Mouse (Mus musculus) CH12.LX (cell line): ENCODE measurements around the gene Polk. TPM values are rescaled to one million over a fixed set of nuclear protein-coding genes. Genes with fewer than 3 reads are reported as not detected.

Source experiments
- DNase-seq: peaks from one replicate; pipeline ENCODE4 v3.0.0-alpha.2; 2013; ENCODE audit errors: extremely low read depth
- H3K27ac ChIP-seq: 2 replicates; pipeline ENCODE4 v1.5.1; 2012; ENCODE audit warnings: low read depth, mild to moderate bottlenecking, control low read depth, moderate library complexity; ENCODE audit not compliant: insufficient read depth
- H3K27me3 ChIP-seq: replicated peaks from 2 replicates; pipeline ENCODE3; 2012; ENCODE audit warnings: inconsistent platforms
- H3K36me3 ChIP-seq, 2 experiments: replicated peaks in 1 of 2; 2 replicates each; pipeline versions ENCODE3 to v1.6.1; 2012; ENCODE audit warnings: inconsistent platforms in 1 of 2, low read length in 1 of 2, mild to moderate bottlenecking in 1 of 2, mixed read lengths in 1 of 2, moderate library complexity in 1 of 2; ENCODE audit not compliant: control insufficient read depth in 1 of 2, insufficient read depth in 1 of 2
- H3K4me1 ChIP-seq, 2 experiments: 2 replicates each; pipeline ENCODE4 v1.6.1; 2012; ENCODE audit warnings: inconsistent platforms in 1 of 2, moderate library complexity in 1 of 2; ENCODE audit not compliant: insufficient read depth in 2 of 2, control insufficient read depth in 1 of 2
- H3K4me2 ChIP-seq: 2 replicates; pipeline ENCODE4 v1.6.1; 2012; ENCODE audit warnings: low read depth, mild to moderate bottlenecking, control low read depth; ENCODE audit not compliant: poor library complexity, insufficient read depth, severe bottlenecking
- H3K4me3 ChIP-seq, 3 experiments: fragments of 150-350 bp in 1 of 3; sonication (generic) in 1 of 3; replicated peaks in 1 of 3; 2 replicates each; pipeline versions ENCODE3 to v1.5.1; 2011 to 2012; ENCODE audit warnings: low read depth in 2 of 3, low read length in 2 of 3, mild to moderate bottlenecking in 2 of 3, moderate library complexity in 2 of 3, control low read depth in 1 of 3, improper control_type of control experiment in 1 of 3, inconsistent platforms in 1 of 3, mixed read lengths in 1 of 3; ENCODE audit not compliant: poor library complexity in 1 of 3
- H3K79me2 ChIP-seq: replicated peaks from 2 replicates; pipeline ENCODE4 v1.6.1; 2012; ENCODE audit warnings: mild to moderate bottlenecking, moderate library complexity; ENCODE audit not compliant: control insufficient read depth, poor library complexity, insufficient read depth, severe bottlenecking; ENCODE audit errors: extremely low read depth
- H3K9ac ChIP-seq: 2 replicates; pipeline ENCODE4 v1.6.1; 2012; ENCODE audit warnings: low read depth, mild to moderate bottlenecking, control low read depth, moderate library complexity; ENCODE audit not compliant: insufficient read depth
- H3K9me3 ChIP-seq: replicated peaks from 2 replicates; pipeline ENCODE3; 2012; ENCODE audit warnings: low read length, inconsistent platforms, mixed read lengths
- CHD1 ChIP-seq: IDR thresholded peaks from 2 replicates; pipeline ENCODE4 v1.6.1; 2012; ENCODE audit warnings: low read depth, low read length, improper control_type of control experiment, inconsistent platforms
- CTCF ChIP-seq, 2 experiments: IDR thresholded peaks in 1 of 2; conservative IDR thresholded peaks in 1 of 2; 2 replicates each; pipeline ENCODE4 v1.5.1; 2011 to 2012; ENCODE audit warnings: low read depth in 2 of 2, low read length in 2 of 2, improper control_type of control experiment in 1 of 2, inconsistent platforms in 1 of 2, mild to moderate bottlenecking in 1 of 2, moderate library complexity in 1 of 2
- E2F4 ChIP-seq: IDR thresholded peaks from 2 replicates; pipeline ENCODE4 v1.6.1; 2011; ENCODE audit warnings: low read depth, low read length, improper control_type of control experiment; ENCODE audit not compliant: insufficient replicate concordance
- ETS1 ChIP-seq: conservative IDR thresholded peaks from 2 replicates; pipeline ENCODE4 v1.6.1; 2012; ENCODE audit warnings: low read depth, mild to moderate bottlenecking, inconsistent platforms, low read length, improper control_type of control experiment, moderate library complexity
- HCFC1 ChIP-seq: IDR thresholded peaks from 2 replicates; pipeline ENCODE4 v1.6.1; 2012; ENCODE audit warnings: low read depth, mild to moderate bottlenecking, inconsistent platforms, low read length, improper control_type of control experiment
- IRF4 ChIP-seq: IDR thresholded peaks from 2 replicates; pipeline ENCODE4 v1.6.1; 2014; ENCODE audit warnings: low read depth, mild to moderate bottlenecking, inconsistent platforms, low read length, improper control_type of control experiment
- JUN ChIP-seq: IDR thresholded peaks from 2 replicates; pipeline ENCODE4 v1.6.1; 2011; ENCODE audit warnings: low read depth, mild to moderate bottlenecking, low read length, improper control_type of control experiment, moderate library complexity; ENCODE audit not compliant: insufficient read depth
- JUND ChIP-seq: conservative IDR thresholded peaks from 2 replicates; pipeline ENCODE4 v1.6.1; 2011; ENCODE audit warnings: low read depth, low read length, improper control_type of control experiment
- MAFK ChIP-seq: IDR thresholded peaks from 2 replicates; pipeline ENCODE4 v1.6.1; 2011; ENCODE audit warnings: low read length, improper control_type of control experiment; ENCODE audit not compliant: insufficient replicate concordance
- MAZ ChIP-seq: IDR thresholded peaks from 2 replicates; pipeline ENCODE4 v1.6.1; 2012; ENCODE audit warnings: low read depth, mild to moderate bottlenecking, inconsistent platforms, low read length, improper control_type of control experiment, moderate library complexity
- MXI1 ChIP-seq: IDR thresholded peaks from 2 replicates; pipeline ENCODE4 v1.6.1; 2011; ENCODE audit warnings: mild to moderate bottlenecking, low read depth, low read length, improper control_type of control experiment
- MYC ChIP-seq: IDR thresholded peaks from 2 replicates; pipeline ENCODE4 v1.6.1; 2011; ENCODE audit warnings: low read depth, mild to moderate bottlenecking, improper control_type of control experiment, low read length
- NELFE ChIP-seq: IDR thresholded peaks from 2 replicates; pipeline ENCODE4 v1.6.1; 2011; ENCODE audit warnings: low read depth, low read length, improper control_type of control experiment
- NRF1 ChIP-seq: IDR thresholded peaks from 2 replicates; pipeline ENCODE4 v1.6.1; 2014; ENCODE audit warnings: low read depth, mild to moderate bottlenecking, inconsistent platforms, low read length, improper control_type of control experiment, moderate library complexity
- PAX5 ChIP-seq: IDR thresholded peaks from 2 replicates; pipeline ENCODE4 v1.6.1; 2012; ENCODE audit warnings: low read length, inconsistent platforms, mixed read lengths
- POLR2AphosphoS2 ChIP-seq: IDR thresholded peaks from 2 replicates; pipeline ENCODE4 v1.6.1; 2011; ENCODE audit warnings: low read depth, low read length, improper control_type of control experiment
- TBP ChIP-seq: conservative IDR thresholded peaks from 2 replicates; pipeline ENCODE4 v1.6.1; 2011; ENCODE audit warnings: low read depth, low read length, improper control_type of control experiment
- TCF12 ChIP-seq: IDR thresholded peaks from 2 replicates; pipeline ENCODE4 v1.6.1; 2014; ENCODE audit warnings: low read depth, mild to moderate bottlenecking, inconsistent platforms, low read length, improper control_type of control experiment
- UBTF ChIP-seq: IDR thresholded peaks from 2 replicates; pipeline ENCODE4 v1.6.1; 2012; ENCODE audit warnings: low read depth, mild to moderate bottlenecking, inconsistent platforms, low read length, improper control_type of control experiment, moderate library complexity
- USF1 ChIP-seq: IDR thresholded peaks from 2 replicates; pipeline ENCODE4 v1.6.1; 2014; ENCODE audit warnings: low read depth, mild to moderate bottlenecking, inconsistent platforms, low read length, improper control_type of control experiment
- USF2 ChIP-seq: conservative IDR thresholded peaks from 2 replicates; pipeline ENCODE4 v1.6.1; 2011; ENCODE audit warnings: low read depth, low read length, improper control_type of control experiment
- ZC3H11A ChIP-seq: IDR thresholded peaks from 2 replicates; pipeline ENCODE4 v1.6.1; 2012; ENCODE audit warnings: low read depth, mild to moderate bottlenecking, inconsistent platforms, low read length, improper control_type of control experiment
- ZMIZ1 ChIP-seq: IDR thresholded peaks from 2 replicates; pipeline ENCODE4 v1.6.1; 2012; ENCODE audit warnings: low read depth, mild to moderate bottlenecking, inconsistent platforms, low read length, improper control_type of control experiment
- dilution Hi-C: fragments of 300-500 bp; cut with MboI; formaldehyde crosslinking; loops from 2 replicates; pipeline ENCODE4 v1.14.3; 2020; ENCODE audit warnings: low sequenced_read_pairs; ENCODE audit not compliant: extremely low pct_unique_long_range_greater_than_20kb, extremely low pct_ligation_motif_present
- in situ Hi-C: fragments of 300-500 bp; cut with MboI; formaldehyde crosslinking; loops from 3 replicates; pipeline ENCODE4 v1.14.3; 2019; ENCODE audit warnings: low sequenced_read_pairs, low pct_ligation_motif_present, low pct_unique_long_range_greater_than_20kb, mixed read lengths
- polyA plus RNA-seq: library from polyadenylated mRNA; unstranded; fragments of >175 nt; gene quantifications from 2 replicates; pipeline ENCODE4 v1.2.1, GENCODE M21; 2012; ENCODE audit warnings: low read depth; ENCODE audit not compliant: insufficient read length
- total RNA-seq, 2 experiments: library from RNA; depleted of rRNA; stranded (reverse); fragments of 300-350 nt in 1 of 2; fragments of >200 nt in 1 of 2; gene quantifications; 2 replicates each; pipeline ENCODE4 v1.2.3; 2012 to 2014

The Polk gene
- total and polyA plus RNA-seq, 3 experiments = 10.4 to 12.9 (median 10.5) TPM

- TF ChIP-seq USF1 (no peak), NELFE (no peak), TBP (no peak), HCFC1 (no peak), TCF12 (no peak), CTCF (conservative IDR thresholded peaks at IDR 0.05 in 1 of 2, IDR thresholded peaks at IDR 0.05 in 1 of 2; ENCODE audit: low read depth in 2 of 2, low read length in 2 of 2) (no peak), JUND (no peak), POLR2AphosphoS2 (no peak), IRF4 (no peak), E2F4 (no peak), PAX5 (no peak), MXI1 (no peak), CHD1 (no peak), JUN (no peak), MAZ (no peak), MAFK (no peak), ZMIZ1 (no peak), UBTF (no peak), MYC (no peak)
Measured at GRCm38 (mm10) chr13:96555099-96555498, 12.7 kb upstream of the Polk start.

DNA sequence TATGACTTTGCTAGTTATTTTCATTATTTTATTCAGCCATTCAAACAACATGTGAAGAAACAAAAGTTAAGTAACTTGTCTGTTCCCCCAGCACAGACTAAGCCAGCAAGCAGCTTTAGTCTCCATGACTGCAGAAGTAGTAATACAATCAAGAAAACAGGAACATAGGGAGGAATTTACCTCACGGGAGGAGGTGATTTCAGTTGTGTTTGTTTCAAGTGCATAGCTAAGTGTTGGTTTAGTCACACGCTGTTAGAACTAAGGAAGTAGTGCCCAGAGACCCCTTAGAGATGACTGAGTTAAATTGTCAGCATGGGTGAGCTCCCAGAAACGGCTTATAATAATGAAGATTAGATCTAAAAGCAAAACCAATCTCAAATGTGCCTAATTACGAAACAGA is 5.6 kb upstream of the Polk start:
- Histone ChIP-seq H3K9ac (no peak overlapping the region), H3K4me3 (no peak overlapping the region), H3K27ac (no peak overlapping the region), H3K27me3 (no peaks in the 10 kb centered on the region), H3K9me3 (no peaks in the 10 kb centered on the region), H3K36me3 (peaks cover 0 to 3% of the 10 kb centered on the region in 2 experiments), H3K79me2 (peaks cover 20% of the 10 kb centered on the region), H3K4me2 (no peak overlapping the region), H3K4me1 (0 out of 4 replicates have a peak, but pooled peaks cover 0 to 3% of the 10 kb centered on the region in 2 experiments)
- no peak for DNase-seq
- in situ Hi-C loops (no loop called here), dilution Hi-C loops (no loop called here)
- TF ChIP-seq MYC (no peak), TCF12 (no peak), USF2 (no peak), UBTF (no peak), CHD1 (no peak), ETS1 (no peak), NRF1 (no peak), ZC3H11A (no peak)

More at GRCm38 (mm10) chr13:96555099-96555498, 12.7 kb upstream of the Polk start:
- Histone ChIP-seq H3K4me3 (no peak overlapping the region), H3K4me1 (peaks cover 0 to 6% of the 10 kb centered on the region in 2 experiments; a peak in 1 of 4 replicates), H3K9ac (no peak overlapping the region), H3K27me3 (no peaks in the 10 kb centered on the region), H3K36me3 (peaks cover 0 to 12% of the 10 kb centered on the region in 2 experiments), H3K9me3 (no peaks in the 10 kb centered on the region), H3K4me2 (no peak overlapping the region), H3K27ac (no peak overlapping the region), H3K79me2 (0 out of 2 replicates have a peak, but pooled peaks cover 2% of the 10 kb centered on the region)
- dilution Hi-C loops = no loop called here
- DNase-seq = no peak
- in situ Hi-C loops = no loop called here
